Mouse (Mus musculus) forebrain, embryonic 16.5 days (tissue): Measurements from ENCODE around the gene Prf1. TPM values are rescaled to one million over a fixed set of nuclear protein-coding genes. Genes with fewer than 3 reads are reported as not detected.

Experiments used
- ATAC-seq: fragments of 200-750 bp; cut with Nextera tagmentation; 2 replicates; pipeline ENCODE4 v1.8.0; 2017; ENCODE audit warnings: mild to moderate bottlenecking, moderate library complexity
- H3K27ac ChIP-seq: fragments of 300-500 bp; sonication (generic); 2 replicates; pipeline ENCODE4 v1.5.1; 2014; ENCODE audit warnings: low read length, control low read depth
- H3K27me3 ChIP-seq: fragments of 300-500 bp; sonication (generic); replicated peaks from 2 replicates; pipeline ENCODE4 v1.6.1; 2014; ENCODE audit warnings: low read length; ENCODE audit not compliant: control insufficient read depth, insufficient read depth
- H3K36me3 ChIP-seq: fragments of 300-500 bp; sonication (generic); 2 replicates; pipeline ENCODE4 v1.6.1; 2014; ENCODE audit not compliant: control insufficient read depth, insufficient read depth
- H3K4me1 ChIP-seq: fragments of 300-500 bp; sonication (generic); replicated peaks from 2 replicates; pipeline ENCODE4 v1.6.1; 2014; ENCODE audit warnings: low read length; ENCODE audit not compliant: control insufficient read depth, insufficient read depth
- H3K4me2 ChIP-seq: fragments of 300-500 bp; sonication (generic); 2 replicates; pipeline ENCODE4 v1.6.1; 2014; ENCODE audit warnings: mild to moderate bottlenecking, low read length, control low read depth
- H3K4me3 ChIP-seq: fragments of 300-500 bp; sonication (generic); replicated peaks from 2 replicates; pipeline ENCODE4 v1.5.1; 2014; ENCODE audit warnings: mild to moderate bottlenecking, low read length, control low read depth
- H3K9ac ChIP-seq: fragments of 300-500 bp; sonication (generic); replicated peaks from 2 replicates; pipeline ENCODE4 v1.6.1; 2014; ENCODE audit warnings: low read depth, low read length, control low read depth
- H3K9me3 ChIP-seq: fragments of 300-500 bp; sonication (generic); 2 replicates; pipeline ENCODE4 v1.6.1; 2016; ENCODE audit warnings: low read length; ENCODE audit not compliant: control insufficient read depth
- whole genome bisulfite sequencing: fragments of 180-500 bp; shearing (Covaris S2); extraction: QIAGEN DNeasy Blood & Tissue Kit; methylation state at CpG from one replicate; pipeline ENCODE4 v1.1.7; 2014; 5-methylcytosine and 5-hydroxymethylcytosine counted together
- polyA plus RNA-seq: library from polyadenylated mRNA; unstranded; fragments of >200 nt; fragmentation: Nextera tagmentation; extraction: Ambion mirVana; gene quantifications from 2 replicates; pipeline ENCODE4 v1.2.1, GENCODE M21; 2015

Prf1 gene
- polyA plus RNA-seq, 1 experiment from 2014 or later = not detected

DNA sequence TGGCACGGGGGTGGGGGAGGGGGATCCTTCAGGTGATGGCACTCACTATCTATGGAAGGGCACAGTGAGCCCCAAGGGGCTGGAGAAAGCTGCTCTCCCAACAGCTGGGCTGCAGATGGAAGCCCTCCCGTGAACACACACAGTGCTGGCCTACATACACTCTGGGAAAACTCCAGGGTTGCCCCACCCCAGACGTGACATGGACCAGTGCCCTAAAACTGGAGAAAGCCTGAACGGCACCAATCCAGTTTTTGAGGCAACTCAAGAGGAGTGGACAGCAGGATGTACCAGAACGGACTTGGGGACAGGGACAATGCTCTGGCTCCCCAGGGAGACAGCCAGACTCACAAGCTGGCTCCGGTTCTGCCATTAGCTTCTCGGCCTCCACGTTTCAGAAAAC, 27.1 kb downstream of the Prf1 start:
- WGBS = 75% methylated on average over 8 of the region's 8 CpGs
- ATAC-seq = no peak
- H3K9ac ChIP-seq = no peak overlapping the region

DNA sequence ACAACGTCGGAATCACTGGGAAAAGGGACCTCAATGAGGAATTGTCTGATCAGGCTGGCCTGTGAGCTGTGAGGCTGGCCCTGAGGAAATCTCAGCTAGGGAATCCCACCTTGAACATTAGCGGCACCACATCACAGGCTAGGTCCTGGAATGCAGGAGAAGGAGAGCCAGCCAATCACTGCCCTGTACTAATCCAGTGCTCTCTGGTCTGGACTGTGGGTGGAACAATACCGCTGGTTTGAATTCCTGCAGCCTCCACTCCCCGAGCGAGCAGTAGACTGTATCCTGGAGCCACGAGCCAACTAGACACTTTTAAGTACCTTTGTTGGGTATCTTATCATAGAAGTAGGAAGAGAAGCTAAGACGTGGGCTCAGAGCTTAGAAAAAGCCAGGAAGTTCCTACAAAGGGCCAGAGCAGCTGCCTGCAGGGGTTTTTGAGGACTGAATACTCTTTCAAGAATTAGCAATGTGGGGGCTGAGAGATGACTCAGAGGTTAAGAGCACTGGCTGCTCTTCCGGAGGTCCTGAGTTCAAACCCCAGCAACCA, 28.2 kb downstream of the Prf1 start:
- Histone ChIP-seq H3K4me1 (peaks cover 5% of the 10 kb centered on the region), H3K27ac (no peak overlapping the region), H3K9ac (no peak overlapping the region), H3K9me3 (no peaks in the 10 kb centered on the region), H3K4me3 (no peak overlapping the region), H3K27me3 (no peaks in the 10 kb centered on the region), H3K4me2 (no peak overlapping the region), H3K36me3 (no peaks in the 10 kb centered on the region)
- WGBS = 29% methylated on average over 9 of the region's 9 CpGs
- ATAC-seq = no peak

More for the DNA sequence above, 27.1 kb downstream of the Prf1 start:
- no peaks in the 10 kb centered on the region for H3K4me1 ChIP-seq
- H3K4me2 ChIP-seq = no peak overlapping the region
- no peaks in the 10 kb centered on the region for H3K27me3 ChIP-seq
- H3K36me3 ChIP-seq = no peaks in the 10 kb centered on the region
- H3K9me3 ChIP-seq = no peaks in the 10 kb centered on the region
- no peak overlapping the region for H3K27ac ChIP-seq
- no peak overlapping the region for H3K4me3 ChIP-seq

DNA sequence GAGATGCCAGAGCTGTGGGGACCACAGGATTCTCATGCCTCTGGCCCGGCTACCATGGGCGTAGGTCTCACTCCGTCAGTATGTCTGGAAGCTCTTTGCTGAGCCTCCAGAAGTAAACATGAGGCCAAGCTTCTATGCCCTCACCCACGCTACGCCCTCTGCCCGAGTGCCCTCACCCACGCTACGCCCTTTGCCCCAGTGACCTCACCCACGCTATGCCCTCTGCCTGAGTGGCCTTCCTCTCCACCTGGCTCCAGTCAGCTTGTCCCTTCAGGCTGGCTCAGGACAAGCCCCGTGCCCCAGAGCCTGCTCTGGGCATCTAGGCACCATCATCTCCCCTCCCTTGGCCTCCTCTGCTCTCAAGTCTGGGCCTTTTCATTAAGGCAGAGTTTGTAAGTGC, 29.9 kb downstream of the Prf1 start:
- Histone ChIP-seq H3K27me3 (no peaks in the 10 kb centered on the region), H3K9ac (no peak overlapping the region), H3K27ac (no peak overlapping the region), H3K4me3 (no peak overlapping the region), H3K36me3 (no peaks in the 10 kb centered on the region), H3K4me2 (no peak overlapping the region), H3K4me1 (peaks cover 11% of the 10 kb centered on the region), H3K9me3 (no peaks in the 10 kb centered on the region)
- no peak for ATAC-seq
- WGBS = 89% methylated on average over 10 of the region's 10 CpGs

DNA sequence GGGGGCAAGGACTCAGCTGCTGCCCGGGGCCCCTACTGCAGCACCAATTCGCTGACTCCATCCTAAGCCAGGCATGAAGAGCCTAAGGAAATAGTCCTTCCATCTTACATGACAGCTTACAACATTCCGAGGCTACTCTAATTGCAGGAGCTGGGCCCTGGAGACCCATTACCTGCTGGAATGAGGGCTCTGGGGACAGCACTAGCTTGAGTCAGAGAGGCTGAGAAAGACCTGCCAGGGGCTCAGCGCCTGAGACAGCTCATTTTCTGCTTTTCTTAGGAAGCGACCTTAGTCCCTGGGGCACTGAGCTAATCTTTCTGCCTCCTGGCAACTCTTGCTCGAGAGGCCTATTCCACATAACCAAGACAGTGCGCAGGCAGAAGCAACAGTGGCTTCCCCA, 31.3 kb downstream of the Prf1 start:
- 55% methylated on average over 7 of the region's 7 CpGs for WGBS
- no peak overlapping the region for H3K4me2 ChIP-seq
- no peak for ATAC-seq
- H3K9ac ChIP-seq = no peak overlapping the region
- no peaks in the 10 kb centered on the region for H3K9me3 ChIP-seq
- H3K4me1 ChIP-seq = peaks cover 11% of the 10 kb centered on the region
- peaks cover 3% of the 10 kb centered on the region; the same call in 1 of the 2 replicates for H3K36me3 ChIP-seq
- no peaks in the 10 kb centered on the region for H3K27me3 ChIP-seq
- H3K4me3 ChIP-seq = no peak overlapping the region
- no peak overlapping the region for H3K27ac ChIP-seq

DNA sequence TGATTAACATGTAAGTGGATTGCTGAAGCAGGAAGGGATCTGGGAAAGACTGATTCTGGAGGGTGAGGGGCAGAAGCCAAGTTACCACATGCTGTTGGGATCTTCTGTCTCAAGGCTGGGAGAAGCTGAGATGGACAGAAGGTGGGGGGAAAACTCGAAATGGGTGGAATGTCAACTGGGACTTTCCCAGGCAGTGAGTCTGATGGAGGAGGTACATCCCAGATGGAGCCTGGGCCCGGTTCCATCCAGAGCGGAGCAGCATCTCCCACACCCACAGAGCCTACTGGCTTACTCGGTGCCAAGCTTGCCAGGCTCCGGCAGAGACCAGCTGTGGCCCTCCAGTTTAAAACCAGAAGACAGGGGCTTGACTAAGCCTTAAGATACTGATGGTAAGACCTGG, 33.4 kb downstream of the Prf1 start:
- WGBS = 50% methylated on average over 5 of the region's 5 CpGs
- H3K4me1 ChIP-seq = peaks cover 11% of the 10 kb centered on the region
- H3K4me2 ChIP-seq = no peak overlapping the region
- no peak overlapping the region for H3K4me3 ChIP-seq
- H3K9ac ChIP-seq = no peak overlapping the region
- peak overlapping the region; percentile 28; the same call in 1 of the 2 replicates for H3K27ac ChIP-seq
- no peaks in the 10 kb centered on the region for H3K27me3 ChIP-seq
- ATAC-seq = peak; percentile 86
- H3K36me3 ChIP-seq = peaks cover 3% of the 10 kb centered on the region; the same call in 1 of the 2 replicates
- no peaks in the 10 kb centered on the region for H3K9me3 ChIP-seq

DNA sequence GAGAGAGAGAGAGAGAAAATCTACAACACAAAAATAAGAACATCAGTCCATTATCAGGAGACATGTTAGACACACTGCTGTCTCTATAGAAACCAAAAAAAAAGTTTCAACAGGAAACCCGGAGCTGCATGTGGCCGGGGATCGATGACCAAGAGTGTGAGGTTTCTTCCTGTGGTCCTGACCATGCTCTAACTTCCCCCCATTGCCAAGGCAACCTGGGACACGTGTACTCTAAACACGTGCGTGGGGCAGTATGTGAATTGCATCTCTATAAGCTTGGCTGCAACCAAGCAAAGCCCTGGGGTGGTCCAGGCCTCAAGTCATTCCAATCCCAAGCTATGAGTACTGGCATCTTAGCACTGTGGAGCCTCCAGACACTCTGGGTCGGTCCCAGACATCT, 36.9 kb downstream of the Prf1 start:
- Histone ChIP-seq H3K4me1 (peaks cover 11% of the 10 kb centered on the region), H3K9me3 (no peaks in the 10 kb centered on the region), H3K27me3 (no peaks in the 10 kb centered on the region), H3K4me2 (no peak overlapping the region), H3K36me3 (peaks cover 3% of the 10 kb centered on the region; the same call in 1 of the 2 replicates), H3K27ac (no peak overlapping the region), H3K9ac (no peak overlapping the region), H3K4me3 (no peak overlapping the region)
- no peak for ATAC-seq
- WGBS = 75% methylated on average over 7 of the region's 7 CpGs

DNA sequence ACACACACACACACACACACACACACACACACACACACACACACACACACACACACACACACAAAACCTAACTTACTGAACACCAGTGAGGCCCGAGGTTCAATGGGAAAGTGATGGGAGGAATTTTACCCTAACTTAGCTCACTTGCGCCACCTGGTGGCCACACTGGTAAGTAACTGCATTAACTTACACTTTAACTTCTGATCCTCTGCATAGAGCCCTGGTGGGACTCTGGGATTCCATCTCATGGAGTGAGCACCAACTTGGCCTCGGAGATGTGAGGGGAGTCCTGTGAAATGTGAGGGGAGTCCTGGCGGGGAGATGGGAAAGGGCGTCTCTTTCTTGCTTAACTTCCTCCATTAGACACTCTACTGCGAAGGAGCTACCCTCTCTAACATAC, 38.5 kb downstream of the Prf1 start:
- Histone ChIP-seq H3K4me1 (peaks cover 5% of the 10 kb centered on the region), H3K4me2 (no peak overlapping the region), H3K9ac (no peak overlapping the region), H3K4me3 (no peak overlapping the region), H3K27me3 (no peaks in the 10 kb centered on the region), H3K9me3 (no peaks in the 10 kb centered on the region), H3K27ac (no peak overlapping the region), H3K36me3 (peaks cover 3% of the 10 kb centered on the region; the same call in 1 of the 2 replicates)
- peak; percentile 52 for ATAC-seq
- 23% methylated on average over 6 of the region's 6 CpGs for WGBS

DNA sequence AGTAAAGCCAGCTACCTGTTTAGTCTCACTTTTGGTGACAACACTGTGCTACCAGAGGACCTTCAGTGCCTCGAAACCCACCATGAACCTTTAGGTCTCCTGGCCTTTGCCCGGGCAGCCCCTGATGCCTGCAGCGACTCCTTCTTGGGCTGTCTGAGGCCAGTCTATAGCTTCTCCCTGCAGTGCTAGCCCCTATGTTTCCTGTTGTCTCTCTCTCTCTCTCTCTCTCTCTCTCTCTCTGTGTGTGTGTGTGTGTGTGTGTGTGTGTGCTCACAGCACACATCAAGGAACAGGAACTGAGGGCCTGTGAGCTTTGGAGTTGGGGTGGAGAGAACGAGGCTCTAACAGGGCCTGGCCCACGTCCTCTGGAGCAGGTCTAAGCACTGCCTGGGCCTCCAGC, 39.0 kb downstream of the Prf1 start:
- WGBS = 78% methylated on average over 5 of the region's 5 CpGs
- H3K4me2 ChIP-seq = no peak overlapping the region
- no peak overlapping the region for H3K9ac ChIP-seq
- no peak overlapping the region for H3K27ac ChIP-seq
- H3K36me3 ChIP-seq = peaks cover 3% of the 10 kb centered on the region; the same call in 1 of the 2 replicates
- H3K27me3 ChIP-seq = no peaks in the 10 kb centered on the region
- H3K4me1 ChIP-seq = peaks cover under 1% of the 10 kb centered on the region
- ATAC-seq = no peak
- H3K9me3 ChIP-seq = no peaks in the 10 kb centered on the region
- no peak overlapping the region for H3K4me3 ChIP-seq

DNA sequence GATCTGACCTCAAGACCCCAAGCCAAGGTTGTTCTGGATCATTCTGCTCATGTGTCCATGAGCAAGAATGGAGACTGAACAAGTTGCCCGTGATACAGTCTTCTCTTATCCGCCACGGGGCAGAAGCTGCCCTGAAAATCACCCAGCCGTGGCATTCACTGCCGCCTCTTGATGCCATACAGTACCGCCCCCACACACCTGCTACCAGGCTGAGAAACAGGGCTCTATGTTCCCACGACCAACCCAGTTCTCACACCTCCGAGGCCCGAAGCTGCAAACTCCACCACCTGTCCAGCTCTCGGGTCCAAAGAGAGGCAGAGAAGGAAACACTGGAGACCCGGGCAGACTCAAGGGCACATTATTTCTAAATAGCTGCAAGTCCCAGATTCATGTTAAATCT, 40.0 kb downstream of the Prf1 start:
- Histone ChIP-seq H3K9ac (no peak overlapping the region), H3K4me1 (no peaks in the 10 kb centered on the region), H3K27me3 (no peaks in the 10 kb centered on the region), H3K9me3 (no peaks in the 10 kb centered on the region), H3K27ac (no peak overlapping the region), H3K4me2 (no peak overlapping the region), H3K4me3 (no peak overlapping the region), H3K36me3 (peaks cover 3% of the 10 kb centered on the region; the same call in 1 of the 2 replicates)
- no peak for ATAC-seq
- 87% methylated on average over 11 of the region's 11 CpGs for WGBS

DNA sequence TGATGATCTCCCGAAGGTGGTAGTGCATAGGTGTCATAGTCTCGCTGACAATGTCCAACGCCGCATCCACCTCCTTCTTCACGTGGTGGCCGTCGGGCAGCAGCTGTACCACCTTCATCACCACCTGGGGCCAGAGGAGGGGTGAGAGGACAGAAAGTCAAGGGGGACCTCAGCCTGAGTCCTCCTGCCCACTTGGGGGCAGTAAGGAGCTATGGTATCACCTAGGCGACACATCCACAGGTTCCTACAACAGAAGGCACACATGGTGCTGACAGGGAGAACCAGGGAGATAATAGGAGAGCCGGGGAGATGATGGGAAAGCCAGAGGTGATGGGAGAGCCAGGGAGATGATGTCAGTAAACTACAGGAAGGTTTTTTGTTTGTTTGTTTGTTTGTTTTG, 41.6 kb downstream of the Prf1 start:
- no peaks in the 10 kb centered on the region for H3K9me3 ChIP-seq

More for the DNA sequence above, 41.6 kb downstream of the Prf1 start:
- Histone ChIP-seq H3K4me1 (no peaks in the 10 kb centered on the region), H3K27me3 (no peaks in the 10 kb centered on the region), H3K27ac (no peak overlapping the region), H3K9ac (no peak overlapping the region), H3K36me3 (no peaks in the 10 kb centered on the region), H3K4me2 (no peak overlapping the region), H3K4me3 (no peak overlapping the region)
- WGBS = 89% methylated on average over 9 of the region's 9 CpGs
- no peak for ATAC-seq
